Mouse (Mus musculus): ENCODE measurements around the gene Usp32. TPM values are rescaled to one million over a fixed set of nuclear protein-coding genes. Genes with fewer than 3 reads are reported as not detected.
A peak's percentile ranks its signal among the peaks of the same experiment; 100 is the strongest.

Gene Usp32
- polyA plus RNA-seq, 1 experiment from 2014 or later = 4.6 TPM

DNA sequence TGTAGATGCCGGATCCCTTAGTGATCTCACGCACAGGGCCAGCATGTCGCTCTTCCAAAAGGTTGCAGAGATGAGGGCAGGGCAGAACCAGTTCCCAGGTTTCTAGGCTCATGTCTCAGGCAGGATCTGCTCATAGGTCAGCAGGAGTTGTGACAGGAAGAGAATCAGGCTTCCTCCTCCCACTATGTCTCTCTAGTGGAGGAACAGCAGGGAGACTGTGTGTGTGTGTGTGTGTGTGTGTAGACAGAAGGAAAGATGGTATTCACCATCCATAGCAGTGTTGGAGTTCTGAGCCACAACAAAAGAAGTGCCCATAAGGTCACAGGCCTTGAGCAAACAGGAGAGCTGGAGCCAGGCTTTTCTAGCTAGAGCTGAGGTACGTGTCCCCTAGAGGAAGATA lies 173.3 kb downstream of the Usp32 start:
- no peak overlapping the region for H3K27ac ChIP-seq (ENCODE audit: low read length)

DNA sequence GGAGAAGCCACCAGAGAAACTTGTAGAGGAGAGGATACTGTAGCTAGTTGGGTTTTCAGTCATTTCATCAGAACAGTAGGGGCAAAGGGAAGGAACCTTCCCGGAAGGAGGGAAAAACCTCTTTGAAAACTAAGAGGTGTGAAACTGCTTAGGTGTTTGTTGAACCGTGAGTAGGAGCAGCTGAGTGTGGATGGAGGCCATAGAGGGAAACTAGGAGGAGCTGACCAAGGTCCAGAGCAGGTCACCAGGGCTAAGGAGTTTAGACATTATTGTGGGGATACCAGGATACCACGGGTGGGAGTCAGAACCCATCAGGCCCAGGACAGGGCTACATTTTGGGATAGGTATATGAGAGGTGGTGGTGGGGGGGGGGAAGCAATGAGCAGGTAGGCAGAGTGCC lies 176.4 kb downstream of the Usp32 start:
- no peaks in the 10 kb centered on the region for H3K36me3 ChIP-seq (ENCODE audit: control insufficient read depth, insufficient read depth)
- no peak overlapping the region for H3K4me2 ChIP-seq (ENCODE audit: low read depth, low read length)
- H3K27ac ChIP-seq (ENCODE audit: low read length) = no peak overlapping the region
- no peak for ATAC-seq (replicated peaks; ENCODE audit: extremely low read depth, insufficient read depth, low FRiP score)
- WGBS = 82% methylated on average over 3 of the region's 3 CpGs
- H3K9ac ChIP-seq (ENCODE audit: low read length) = no peak overlapping the region
- H3K27me3 ChIP-seq (ENCODE audit: control insufficient read depth, insufficient read depth, low read length) = peaks cover 7% of the 10 kb centered on the region
- H3K4me1 ChIP-seq (ENCODE audit: control insufficient read depth, insufficient read depth, low read length) = peaks cover 10% of the 10 kb centered on the region
- no peaks in the 10 kb centered on the region for H3K9me3 ChIP-seq (replicated peaks; ENCODE audit: control insufficient read depth, low read length)
- no peak overlapping the region for H3K4me3 ChIP-seq (ENCODE audit: low read length)

More for the DNA sequence above, 173.3 kb downstream of the Usp32 start:
- Histone ChIP-seq H3K9ac (ENCODE audit: low read length) (no peak overlapping the region), H3K36me3 (ENCODE audit: control insufficient read depth, insufficient read depth) (no peaks in the 10 kb centered on the region), H3K9me3 (replicated peaks; ENCODE audit: control insufficient read depth, low read length) (no peaks in the 10 kb centered on the region), H3K4me3 (ENCODE audit: low read length) (no peak overlapping the region), H3K27me3 (ENCODE audit: control insufficient read depth, insufficient read depth, low read length) (no peaks in the 10 kb centered on the region), H3K4me2 (ENCODE audit: low read depth, low read length) (no peak overlapping the region), H3K4me1 (ENCODE audit: control insufficient read depth, insufficient read depth, low read length) (peaks cover 2% of the 10 kb centered on the region)
- WGBS = 74% methylated on average over 4 of the region's 4 CpGs
- no peak for ATAC-seq (replicated peaks; ENCODE audit: extremely low read depth, insufficient read depth, low FRiP score)

DNA sequence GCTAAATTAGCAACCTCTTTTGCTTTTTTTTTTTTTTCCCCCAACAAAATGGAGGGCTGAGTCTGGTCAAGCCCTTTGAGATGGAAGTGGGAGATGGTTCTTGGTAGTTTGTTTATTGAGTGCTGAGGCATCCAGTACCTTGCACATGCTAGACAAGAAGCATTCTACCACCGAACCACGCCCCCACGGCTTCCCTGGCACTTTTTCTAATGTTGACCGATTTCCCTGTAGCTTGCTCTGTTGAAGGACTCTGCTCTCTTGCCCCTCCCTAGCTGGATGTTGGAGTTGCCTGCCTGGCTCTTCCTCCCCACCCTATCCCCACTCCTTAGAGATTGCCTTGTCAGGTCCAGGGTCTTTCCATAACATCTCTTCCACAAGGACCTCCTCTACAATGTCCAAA lies 177.4 kb downstream of the Usp32 start:
- no peaks in the 10 kb centered on the region for H3K36me3 ChIP-seq (ENCODE audit: control insufficient read depth, insufficient read depth)
- H3K4me2 ChIP-seq (ENCODE audit: low read depth, low read length) = no peak overlapping the region
- peaks cover 14% of the 10 kb centered on the region for H3K27me3 ChIP-seq (ENCODE audit: control insufficient read depth, insufficient read depth, low read length)
- WGBS = 84% methylated on average over 4 of the region's 4 CpGs
- no peak for ATAC-seq (replicated peaks; ENCODE audit: extremely low read depth, insufficient read depth, low FRiP score)
- H3K27ac ChIP-seq (ENCODE audit: low read length) = no peak overlapping the region
- H3K4me1 ChIP-seq (ENCODE audit: control insufficient read depth, insufficient read depth, low read length) = peaks cover 17% of the 10 kb centered on the region
- H3K9ac ChIP-seq (ENCODE audit: low read length) = no peak overlapping the region
- no peak overlapping the region for H3K4me3 ChIP-seq (ENCODE audit: low read length)
- no peaks in the 10 kb centered on the region for H3K9me3 ChIP-seq (replicated peaks; ENCODE audit: control insufficient read depth, low read length)

- WGBS = 94% methylated on average over 4 of the region's 4 CpGs
- peaks cover 20% of the 10 kb centered on the region for H3K4me1 ChIP-seq (ENCODE audit: control insufficient read depth, insufficient read depth, low read length)
- no peak for ATAC-seq (replicated peaks; ENCODE audit: extremely low read depth, insufficient read depth, low FRiP score)
Observed at GRCm38 (mm10) chr11:84961571-84961970, 178.4 kb downstream of the Usp32 start.

GRCm38 (mm10) chr11:84960780-84961179 lies 179.2 kb downstream of the Usp32 start:
- Histone ChIP-seq H3K27ac (ENCODE audit: low read length) (no peak overlapping the region), H3K4me3 (ENCODE audit: low read length) (no peak overlapping the region), H3K36me3 (ENCODE audit: control insufficient read depth, insufficient read depth) (no peaks in the 10 kb centered on the region), H3K27me3 (ENCODE audit: control insufficient read depth, insufficient read depth, low read length) (peaks cover 31% of the 10 kb centered on the region), H3K4me1 (ENCODE audit: control insufficient read depth, insufficient read depth, low read length) (peaks cover 20% of the 10 kb centered on the region), H3K4me2 (ENCODE audit: low read depth, low read length) (no peak overlapping the region), H3K9me3 (replicated peaks; ENCODE audit: control insufficient read depth, low read length) (no peaks in the 10 kb centered on the region), H3K9ac (ENCODE audit: low read length) (no peak overlapping the region)
- no peak for ATAC-seq (replicated peaks; ENCODE audit: extremely low read depth, insufficient read depth, low FRiP score)
- 67% methylated on average over 6 of the region's 6 CpGs for WGBS

More at GRCm38 (mm10) chr11:84961571-84961970, 178.4 kb downstream of the Usp32 start:
- peaks cover 23% of the 10 kb centered on the region for H3K27me3 ChIP-seq (ENCODE audit: control insufficient read depth, insufficient read depth, low read length)
- H3K36me3 ChIP-seq (ENCODE audit: control insufficient read depth, insufficient read depth) = no peaks in the 10 kb centered on the region
- H3K4me3 ChIP-seq (ENCODE audit: low read length) = no peak overlapping the region
- H3K9me3 ChIP-seq (replicated peaks; ENCODE audit: control insufficient read depth, low read length) = no peaks in the 10 kb centered on the region
- no peak overlapping the region for H3K27ac ChIP-seq (ENCODE audit: low read length)
- no peak overlapping the region for H3K4me2 ChIP-seq (ENCODE audit: low read depth, low read length)
- H3K9ac ChIP-seq (ENCODE audit: low read length) = no peak overlapping the region

DNA sequence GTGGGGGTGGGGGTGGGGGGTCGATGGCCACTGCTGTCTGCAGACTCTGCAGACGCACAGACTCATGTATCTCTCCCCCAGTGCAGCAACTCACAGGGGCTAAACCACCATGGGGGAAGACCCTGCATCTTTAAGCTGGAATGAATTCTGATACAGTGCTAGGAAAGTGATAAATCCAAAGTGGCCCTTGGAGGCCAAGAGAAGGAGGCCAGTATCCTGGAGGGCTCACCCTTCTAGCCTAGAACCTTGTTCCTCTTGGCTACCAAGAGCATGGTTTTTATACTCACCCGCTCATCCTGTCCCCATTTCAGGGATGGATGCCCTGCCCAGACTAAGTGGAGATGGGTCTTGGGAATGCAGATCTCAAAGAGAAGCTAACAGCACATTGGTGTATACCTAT lies 179.7 kb downstream of the Usp32 start:
- ATAC-seq (replicated peaks; ENCODE audit: extremely low read depth, insufficient read depth, low FRiP score) = no peak
- Histone ChIP-seq H3K4me2 (ENCODE audit: low read depth, low read length) (peak overlapping the region; percentile 31; the same call in 1 of the 2 replicates), H3K4me3 (ENCODE audit: low read length) (no peak overlapping the region), H3K4me1 (ENCODE audit: control insufficient read depth, insufficient read depth, low read length) (peaks cover 20% of the 10 kb centered on the region), H3K9me3 (replicated peaks; ENCODE audit: control insufficient read depth, low read length) (no peaks in the 10 kb centered on the region), H3K36me3 (ENCODE audit: control insufficient read depth, insufficient read depth) (no peaks in the 10 kb centered on the region), H3K27me3 (ENCODE audit: control insufficient read depth, insufficient read depth, low read length) (peaks cover 31% of the 10 kb centered on the region), H3K9ac (ENCODE audit: low read length) (no peak overlapping the region), H3K27ac (ENCODE audit: low read length) (no peak overlapping the region)
- 44% methylated on average over 3 of the region's 3 CpGs for WGBS

DNA sequence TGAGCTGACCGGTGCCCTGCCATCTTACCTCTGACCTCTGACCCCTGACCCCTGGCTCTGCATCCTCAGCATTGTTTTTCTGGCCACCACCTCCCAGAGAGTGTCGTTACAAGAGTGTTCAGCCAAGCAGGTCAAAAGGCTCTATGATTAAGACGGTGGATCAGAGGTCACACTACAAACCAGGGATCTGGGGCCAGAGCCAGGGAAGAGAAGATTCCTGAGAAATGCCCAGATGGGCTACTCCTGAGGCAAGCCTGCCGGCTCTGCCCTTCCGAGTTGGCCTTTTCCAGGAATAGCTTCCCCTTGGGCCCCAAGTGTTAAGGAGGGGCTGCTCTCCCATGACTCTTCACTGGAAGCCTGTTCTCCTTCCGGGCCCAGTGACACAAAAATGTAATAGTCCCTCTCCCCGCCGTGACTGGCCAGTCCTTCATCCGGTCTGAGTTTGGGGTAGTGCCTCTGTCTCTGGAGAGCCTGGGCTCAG lies 180.2 kb downstream of the Usp32 start:
- Histone ChIP-seq H3K36me3 (ENCODE audit: control insufficient read depth, insufficient read depth) (no peaks in the 10 kb centered on the region), H3K9me3 (replicated peaks; ENCODE audit: control insufficient read depth, low read length) (no peaks in the 10 kb centered on the region), H3K4me3 (ENCODE audit: low read length) (no peak overlapping the region), H3K27me3 (ENCODE audit: control insufficient read depth, insufficient read depth, low read length) (peaks cover 31% of the 10 kb centered on the region), H3K9ac (ENCODE audit: low read length) (no peak overlapping the region), H3K4me1 (ENCODE audit: control insufficient read depth, insufficient read depth, low read length) (peaks cover 20% of the 10 kb centered on the region), H3K27ac (ENCODE audit: low read length) (no peak overlapping the region), H3K4me2 (ENCODE audit: low read depth, low read length) (peak overlapping the region; percentile 31; the same call in 1 of the 2 replicates)
- 3% methylated on average over 9 of the region's 9 CpGs for WGBS
- no peak for ATAC-seq (replicated peaks; ENCODE audit: extremely low read depth, insufficient read depth, low FRiP score)

- no peak overlapping the region; the same call in 1 of the 2 replicates for H3K4me2 ChIP-seq (ENCODE audit: low read depth, low read length)
- no peak overlapping the region for H3K9ac ChIP-seq (ENCODE audit: low read length)
- H3K36me3 ChIP-seq (ENCODE audit: control insufficient read depth, insufficient read depth) = no peaks in the 10 kb centered on the region
- H3K27me3 ChIP-seq (ENCODE audit: control insufficient read depth, insufficient read depth, low read length) = peaks cover 31% of the 10 kb centered on the region
- WGBS = 29% methylated on average over 5 of the region's 5 CpGs
- peaks cover 20% of the 10 kb centered on the region for H3K4me1 ChIP-seq (ENCODE audit: control insufficient read depth, insufficient read depth, low read length)
- no peak overlapping the region for H3K4me3 ChIP-seq (ENCODE audit: low read length)
- H3K27ac ChIP-seq (ENCODE audit: low read length) = no peak overlapping the region
- no peak for ATAC-seq (replicated peaks; ENCODE audit: extremely low read depth, insufficient read depth, low FRiP score)
- H3K9me3 ChIP-seq (replicated peaks; ENCODE audit: control insufficient read depth, low read length) = no peaks in the 10 kb centered on the region
Observed at GRCm38 (mm10) chr11:84959181-84959580, 180.8 kb downstream of the Usp32 start.

GRCm38 (mm10) chr11:84958271-84958630 lies 181.7 kb downstream of the Usp32 start:
- Histone ChIP-seq H3K27me3 (ENCODE audit: control insufficient read depth, insufficient read depth, low read length) (peaks cover 31% of the 10 kb centered on the region), H3K4me2 (ENCODE audit: low read depth, low read length) (peak overlapping the region; percentile 60; the same call in 1 of the 2 replicates), H3K36me3 (ENCODE audit: control insufficient read depth, insufficient read depth) (no peaks in the 10 kb centered on the region), H3K4me1 (ENCODE audit: control insufficient read depth, insufficient read depth, low read length) (peaks cover 20% of the 10 kb centered on the region), H3K4me3 (ENCODE audit: low read length) (peak overlapping the region; percentile 37), H3K9me3 (replicated peaks; ENCODE audit: control insufficient read depth, low read length) (no peaks in the 10 kb centered on the region), H3K27ac (ENCODE audit: low read length) (no peak overlapping the region), H3K9ac (ENCODE audit: low read length) (no peak overlapping the region)
- WGBS = 5% methylated on average over 11 of the region's 11 CpGs
- ATAC-seq (replicated peaks; ENCODE audit: extremely low read depth, insufficient read depth, low FRiP score) = no peak
